Mouse (Mus musculus) stomach, embryonic 16.5 days (tissue): ENCODE data around the gene Ifne. TPM values are rescaled to one million over a fixed set of nuclear protein-coding genes. Genes with fewer than 3 reads are reported as not detected.
A peak's percentile ranks its signal among the peaks of the same experiment; 100 is the strongest.

Source experiments
- ATAC-seq: fragments of 200-750 bp; cut with Nextera tagmentation; 2 replicates; pipeline ENCODE4 v1.8.0; 2017; ENCODE audit warnings: moderate number of reproducible peaks, moderate TSS enrichment; ENCODE audit not compliant: insufficient read depth, low FRiP score
- H3K27ac ChIP-seq: fragments of 300-500 bp; sonication (generic); 2 replicates; pipeline ENCODE4 v1.5.1; 2014; ENCODE audit warnings: low read length
- H3K27me3 ChIP-seq: fragments of 300-500 bp; sonication (generic); 2 replicates; pipeline ENCODE4 v1.6.1; 2014; ENCODE audit warnings: low read length, control low read depth, mixed read lengths; ENCODE audit not compliant: control insufficient read depth, insufficient read depth
- H3K36me3 ChIP-seq: fragments of 300-500 bp; sonication (generic); 2 replicates; pipeline ENCODE4 v1.6.1; 2014; ENCODE audit warnings: low read length; ENCODE audit not compliant: control insufficient read depth, insufficient read depth
- H3K4me1 ChIP-seq: fragments of 300-500 bp; sonication (generic); 2 replicates; pipeline ENCODE4 v1.6.1; 2014; ENCODE audit warnings: low read length, control low read depth, mixed read lengths; ENCODE audit not compliant: control insufficient read depth, insufficient read depth
- H3K4me2 ChIP-seq: fragments of 300-500 bp; sonication (generic); 2 replicates; pipeline ENCODE4 v1.6.1; 2014; ENCODE audit warnings: low read depth, low read length, mixed read lengths
- H3K4me3 ChIP-seq: fragments of 300-500 bp; sonication (generic); replicated peaks from 2 replicates; pipeline ENCODE4 v1.5.1; 2014; ENCODE audit warnings: mild to moderate bottlenecking, low read length
- H3K9ac ChIP-seq: fragments of 300-500 bp; sonication (generic); 2 replicates; pipeline ENCODE4 v1.6.1; 2014; ENCODE audit warnings: low read length
- H3K9me3 ChIP-seq: fragments of 300-500 bp; sonication (generic); replicated peaks from 2 replicates; pipeline ENCODE4 v1.6.1; 2016; ENCODE audit warnings: low read length, control low read depth; ENCODE audit not compliant: control insufficient read depth
- WGBS: fragments of 180-500 bp; shearing (Covaris S2); extraction: QIAGEN DNeasy Blood & Tissue Kit; methylation state at CpG from one replicate; pipeline ENCODE4 v1.1.7; 2014; 5-methylcytosine and 5-hydroxymethylcytosine counted together
- polyA plus RNA-seq: library from polyadenylated mRNA; unstranded; fragments of >200 nt; fragmentation: Nextera tagmentation; extraction: Ambion mirVana; gene quantifications from 2 replicates; pipeline ENCODE4 v1.2.1, GENCODE M21; 2015

The Ifne gene
- not detected in 2 replicates for polyA plus RNA-seq

- no peak for ATAC-seq
- H3K4me1 ChIP-seq: no peaks in the 10 kb centered on the region
- H3K4me2 ChIP-seq: no peak within 1 kb of the TSS
- 84% methylated on average over 8 of the region's 8 CpGs for WGBS
- no peaks in the 10 kb centered on the region for H3K9me3 ChIP-seq
- no peak within 1 kb of the TSS for H3K9ac ChIP-seq
- H3K4me3 ChIP-seq: no peak within 1 kb of the TSS
- H3K36me3 ChIP-seq: no peaks in the 10 kb centered on the region
- H3K27me3 ChIP-seq: no peaks in the 10 kb centered on the region
- H3K27ac ChIP-seq: no peak within 1 kb of the TSS
Observed at GRCm38 (mm10) chr4:88880101-88880500, at the start of gene Ifne. TSS of gene Ifne (minus strand) at chr4:88880201.

GRCm38 (mm10) chr4:88928341-88929102, 48.5 kb upstream of the Ifne start:
- H3K4me3 ChIP-seq: no peak overlapping the region
- no peaks in the 10 kb centered on the region for H3K27me3 ChIP-seq
- H3K9ac ChIP-seq: no peak overlapping the region
- no peak overlapping the region for H3K27ac ChIP-seq
- no peaks in the 10 kb centered on the region for H3K4me1 ChIP-seq
- WGBS: 51% methylated on average over 4 of the region's 4 CpGs
- no peaks in the 10 kb centered on the region for H3K9me3 ChIP-seq
- no peak for ATAC-seq
- no peaks in the 10 kb centered on the region for H3K36me3 ChIP-seq
- no peak overlapping the region for H3K4me2 ChIP-seq

- H3K9ac ChIP-seq: no peak overlapping the region
- ATAC-seq: no peak
Observed at GRCm38 (mm10) chr4:88927850-88928249, 47.8 kb upstream of the Ifne start.

GRCm38 (mm10) chr4:88926637-88927036, 46.6 kb upstream of the Ifne start:
- Histone ChIP-seq H3K36me3 (no peaks in the 10 kb centered on the region), H3K4me3 (no peak overlapping the region), H3K4me2 (no peak overlapping the region), H3K27me3 (no peaks in the 10 kb centered on the region), H3K9ac (no peak overlapping the region), H3K9me3 (no peaks in the 10 kb centered on the region), H3K27ac (no peak overlapping the region), H3K4me1 (no peaks in the 10 kb centered on the region)
- 90% methylated on average over 1 of the region's 1 CpGs for WGBS
- ATAC-seq: no peak

More at GRCm38 (mm10) chr4:88927850-88928249, 47.8 kb upstream of the Ifne start:
- Histone ChIP-seq H3K4me3 (no peak overlapping the region), H3K4me2 (no peak overlapping the region), H3K27me3 (no peaks in the 10 kb centered on the region), H3K36me3 (no peaks in the 10 kb centered on the region), H3K9me3 (no peaks in the 10 kb centered on the region), H3K27ac (no peak overlapping the region), H3K4me1 (no peaks in the 10 kb centered on the region)
- 85% methylated on average over 2 of the region's 2 CpGs for WGBS

- Histone ChIP-seq H3K4me3 (no peak overlapping the region), H3K27ac (no peak overlapping the region), H3K4me2 (no peak overlapping the region), H3K4me1 (no peaks in the 10 kb centered on the region), H3K36me3 (no peaks in the 10 kb centered on the region), H3K27me3 (no peaks in the 10 kb centered on the region), H3K9ac (no peak overlapping the region), H3K9me3 (no peaks in the 10 kb centered on the region)
- ATAC-seq: no peak
- WGBS: 74% methylated on average over 1 of the region's 1 CpGs
Observed at GRCm38 (mm10) chr4:88926082-88926481, 46.1 kb upstream of the Ifne start.

- no peak overlapping the region for H3K4me3 ChIP-seq
- H3K4me2 ChIP-seq: no peak overlapping the region
- no peaks in the 10 kb centered on the region for H3K27me3 ChIP-seq
- no peaks in the 10 kb centered on the region for H3K36me3 ChIP-seq
- H3K4me1 ChIP-seq: no peaks in the 10 kb centered on the region
- H3K9ac ChIP-seq: no peak overlapping the region
- no peak for ATAC-seq
- H3K9me3 ChIP-seq: no peaks in the 10 kb centered on the region
- no peak overlapping the region for H3K27ac ChIP-seq
- WGBS: 94% methylated on average over 2 of the region's 2 CpGs
Observed at GRCm38 (mm10) chr4:88925456-88925855, 45.5 kb upstream of the Ifne start.

GRCm38 (mm10) chr4:88921280-88921679, 41.3 kb upstream of the Ifne start:
- ATAC-seq: no peak
- no peak overlapping the region for H3K27ac ChIP-seq
- WGBS: 88% methylated on average over 5 of the region's 5 CpGs
- no peak overlapping the region for H3K4me3 ChIP-seq
- H3K27me3 ChIP-seq: no peaks in the 10 kb centered on the region
- H3K4me2 ChIP-seq: no peak overlapping the region
- no peaks in the 10 kb centered on the region for H3K36me3 ChIP-seq
- no peaks in the 10 kb centered on the region for H3K9me3 ChIP-seq
- H3K4me1 ChIP-seq: no peaks in the 10 kb centered on the region
- no peak overlapping the region for H3K9ac ChIP-seq

GRCm38 (mm10) chr4:88917770-88918460, 37.9 kb upstream of the Ifne start:
- 0 out of 2 replicates have a peak, but pooled peaks have one; percentile 21 for ATAC-seq
- Histone ChIP-seq H3K9me3 (no peaks in the 10 kb centered on the region), H3K27ac (no peak overlapping the region), H3K9ac (no peak overlapping the region), H3K4me3 (no peak overlapping the region), H3K4me1 (no peaks in the 10 kb centered on the region), H3K36me3 (no peaks in the 10 kb centered on the region), H3K4me2 (no peak overlapping the region), H3K27me3 (no peaks in the 10 kb centered on the region)
- 81% methylated on average over 5 of the region's 5 CpGs for WGBS

GRCm38 (mm10) chr4:88916306-88916705, 36.3 kb upstream of the Ifne start:
- H3K4me3 ChIP-seq: no peak overlapping the region
- no peak overlapping the region for H3K9ac ChIP-seq
- 69% methylated on average over 4 of the region's 4 CpGs for WGBS
- ATAC-seq: no peak
- no peaks in the 10 kb centered on the region for H3K9me3 ChIP-seq
- no peaks in the 10 kb centered on the region for H3K4me1 ChIP-seq
- H3K27me3 ChIP-seq: no peaks in the 10 kb centered on the region
- H3K4me2 ChIP-seq: no peak overlapping the region
- H3K27ac ChIP-seq: no peak overlapping the region
- no peaks in the 10 kb centered on the region for H3K36me3 ChIP-seq
